Mouse (Mus musculus) right cerebral cortex, adult 18-20 months (tissue): Measurements from ENCODE around the gene Trim31.

ENCODE experiments used
- DNase-seq: peaks from one replicate; pipeline ENCODE4 v3.0.0; 2022; ENCODE audit warnings: mixed read lengths

Trim31 gene

GRCm38 (mm10) chr17:36897065-36897464 is 853 bp upstream of the Trim31 start:
- no peak for DNase-seq

- DNase-seq = no peak
These were observed 1.5 kb downstream of the Trim31 start for GRCm38 (mm10) chr17:36899376-36899775.

GRCm38 (mm10) chr17:36900001-36900400 is 2.1 kb downstream of the Trim31 start:
- peak; percentile 71 for DNase-seq

- DNase-seq = no peak
These were observed 2.8 kb downstream of the Trim31 start for GRCm38 (mm10) chr17:36900691-36901090.

- DNase-seq = no peak
These were observed 5.7 kb downstream of the Trim31 start for GRCm38 (mm10) chr17:36903651-36904050.

GRCm38 (mm10) chr17:36908235-36908634 is 10.3 kb downstream of the Trim31 start:
- DNase-seq = no peak

- no peak for DNase-seq
These were observed 11.9 kb downstream of the Trim31 start for GRCm38 (mm10) chr17:36909802-36910201.

GRCm38 (mm10) chr17:36912031-36912430 is 14.1 kb downstream of the Trim31 start:
- DNase-seq = no peak

GRCm38 (mm10) chr17:36914108-36914507 is 16.2 kb downstream of the Trim31 start:
- DNase-seq = peak; percentile 79

GRCm38 (mm10) chr17:36915076-36915475 is 17.2 kb downstream of the Trim31 start:
- DNase-seq = peak; percentile 42

GRCm38 (mm10) chr17:36920239-36920638 is 22.3 kb downstream of the Trim31 start:
- no peak for DNase-seq

- DNase-seq = no peak
These were observed 24.8 kb downstream of the Trim31 start for GRCm38 (mm10) chr17:36922715-36923114.

- no peak for DNase-seq
These were observed 25.6 kb downstream of the Trim31 start for GRCm38 (mm10) chr17:36923491-36923890.

GRCm38 (mm10) chr17:36927496-36928120 is 29.7 kb downstream of the Trim31 start:
- no peak for DNase-seq

- no peak for DNase-seq
These were observed 31.5 kb downstream of the Trim31 start for GRCm38 (mm10) chr17:36929236-36929932.

- DNase-seq = no peak
These were observed 32.3 kb downstream of the Trim31 start for GRCm38 (mm10) chr17:36930233-36930632.

- no peak for DNase-seq
These were observed 33.2 kb downstream of the Trim31 start for GRCm38 (mm10) chr17:36931130-36931529.

GRCm38 (mm10) chr17:36931806-36932205 is 33.9 kb downstream of the Trim31 start:
- DNase-seq = no peak

GRCm38 (mm10) chr17:36938056-36938455 is 40.1 kb downstream of the Trim31 start:
- DNase-seq = no peak

- peak; percentile 80 for DNase-seq
These were observed 44.5 kb downstream of the Trim31 start for GRCm38 (mm10) chr17:36942391-36942790.

- DNase-seq = peak; percentile 51
These were observed 45.0 kb downstream of the Trim31 start, which contains the start of gene Rnf39 for GRCm38 (mm10) chr17:36942791-36943471. TSS of gene Rnf39 (plus strand) at chr17:36942918.

- DNase-seq = no peak
These were observed 45.8 kb downstream of the Trim31 start for GRCm38 (mm10) chr17:36943691-36944090.

GRCm38 (mm10) chr17:36944121-36944775 is 46.3 kb downstream of the Trim31 start:
- no peak for DNase-seq
